Mouse (Mus musculus) right cerebral cortex, postnatal 25 days (tissue): ENCODE data around the gene Hsbp1.
"Not testable (repeated sequence)": the region's sequence is repeated elsewhere in the genome, so short reads cannot be mapped to it uniquely, and the experiment has no call there.

Source experiments
- DNase-seq: peaks from one replicate; pipeline ENCODE4 v3.0.0; 2022

Hsbp1 gene

GRCm38 (mm10) chr8:119344190-119344856 lies at the start of gene Hsbp1:
TSS of gene Hsbp1 (plus strand) at chr8:119344488.
- peak; percentile 96 for DNase-seq

DNA sequence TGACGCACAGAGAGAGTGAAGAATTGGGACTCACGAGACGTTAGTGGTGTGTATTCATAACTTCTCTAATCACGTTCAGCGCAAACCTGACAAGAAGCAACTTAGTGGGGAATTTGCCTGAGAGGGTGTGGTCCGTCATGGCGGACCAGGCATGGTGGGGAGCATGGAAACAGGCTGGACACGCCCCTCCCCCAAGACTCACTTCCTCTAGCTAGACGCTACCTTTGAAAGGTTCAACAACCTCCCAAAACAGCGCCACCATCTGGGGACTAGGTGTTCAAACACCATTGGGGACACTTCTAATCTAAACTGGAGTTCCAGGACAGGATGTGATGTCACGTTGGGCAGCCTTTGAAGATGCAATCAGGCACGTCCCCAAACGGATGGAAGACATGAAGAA lies 48.8 kb upstream of the Hsbp1 start:
- no peak for DNase-seq

- peak; percentile 20 for DNase-seq
These were observed 46.5 kb upstream of the Hsbp1 start for GRCm38 (mm10) chr8:119297752-119298151.

DNA sequence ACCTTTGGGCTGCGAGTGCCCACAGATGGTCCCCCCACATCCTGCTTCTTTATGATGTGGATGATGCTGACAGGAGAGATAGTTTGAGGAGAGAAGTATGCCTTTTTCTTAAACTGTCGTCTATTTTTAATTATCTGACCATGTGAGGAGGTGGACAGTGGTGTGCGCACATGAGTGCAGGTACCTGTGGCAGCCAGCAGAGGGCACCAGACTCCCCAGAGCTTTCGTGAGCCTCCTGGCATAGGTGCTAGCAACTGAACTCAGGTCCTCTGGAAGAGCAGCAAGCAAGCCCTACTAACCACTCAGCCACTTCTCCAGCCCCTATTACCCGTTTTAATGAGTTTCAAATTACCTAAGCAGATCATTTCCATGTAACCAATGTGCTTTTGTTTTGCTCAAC lies 44.0 kb upstream of the Hsbp1 start:
- no peak for DNase-seq

DNA sequence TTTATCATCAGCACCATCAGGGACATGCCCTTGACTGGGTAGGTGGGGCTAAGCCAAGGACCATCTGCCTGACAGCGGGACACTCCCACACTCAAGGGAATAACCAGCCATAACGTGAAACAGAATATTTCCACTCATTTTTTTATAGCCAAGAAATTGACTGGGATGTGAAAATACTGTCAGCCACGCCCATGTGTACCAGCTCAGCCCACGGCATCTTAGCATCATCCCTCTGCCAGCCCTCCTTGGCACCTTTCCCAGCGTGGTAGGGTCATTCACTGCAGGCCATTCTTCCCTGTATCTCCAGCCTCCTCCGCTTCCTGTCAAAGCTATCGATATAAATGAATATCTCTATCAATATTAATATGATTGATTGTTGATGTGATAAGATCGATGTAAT lies 40.1 kb upstream of the Hsbp1 start:
- no peak for DNase-seq

GRCm38 (mm10) chr8:119311412-119311811 lies 32.9 kb upstream of the Hsbp1 start:
- no peak for DNase-seq

GRCm38 (mm10) chr8:119323215-119323614 lies 21.1 kb upstream of the Hsbp1 start:
- no peak for DNase-seq

DNA sequence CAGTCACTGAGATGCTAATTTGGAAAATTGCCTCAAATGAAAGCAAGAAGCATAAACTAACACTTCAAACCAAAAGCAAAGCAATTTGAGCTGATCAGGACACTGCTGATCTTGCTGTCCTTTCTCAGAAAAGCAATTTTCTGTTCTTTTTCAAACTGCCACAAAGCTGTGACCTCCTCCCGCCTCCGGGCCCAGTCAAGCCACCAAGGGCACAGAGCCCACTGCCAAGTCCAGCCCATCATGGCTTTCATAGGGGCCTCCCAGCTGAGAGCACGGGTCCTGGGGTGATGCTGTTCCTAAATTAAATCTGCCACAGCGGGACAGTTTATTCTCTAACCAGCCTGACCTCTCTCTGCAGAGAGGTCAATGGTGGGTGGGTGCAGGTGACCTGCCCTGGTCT lies 4.7 kb upstream of the Hsbp1 start:
- DNase-seq = peak; percentile 15

- no peak for DNase-seq
These were observed 682 bp upstream of the Hsbp1 start for GRCm38 (mm10) chr8:119343606-119344005.

DNA sequence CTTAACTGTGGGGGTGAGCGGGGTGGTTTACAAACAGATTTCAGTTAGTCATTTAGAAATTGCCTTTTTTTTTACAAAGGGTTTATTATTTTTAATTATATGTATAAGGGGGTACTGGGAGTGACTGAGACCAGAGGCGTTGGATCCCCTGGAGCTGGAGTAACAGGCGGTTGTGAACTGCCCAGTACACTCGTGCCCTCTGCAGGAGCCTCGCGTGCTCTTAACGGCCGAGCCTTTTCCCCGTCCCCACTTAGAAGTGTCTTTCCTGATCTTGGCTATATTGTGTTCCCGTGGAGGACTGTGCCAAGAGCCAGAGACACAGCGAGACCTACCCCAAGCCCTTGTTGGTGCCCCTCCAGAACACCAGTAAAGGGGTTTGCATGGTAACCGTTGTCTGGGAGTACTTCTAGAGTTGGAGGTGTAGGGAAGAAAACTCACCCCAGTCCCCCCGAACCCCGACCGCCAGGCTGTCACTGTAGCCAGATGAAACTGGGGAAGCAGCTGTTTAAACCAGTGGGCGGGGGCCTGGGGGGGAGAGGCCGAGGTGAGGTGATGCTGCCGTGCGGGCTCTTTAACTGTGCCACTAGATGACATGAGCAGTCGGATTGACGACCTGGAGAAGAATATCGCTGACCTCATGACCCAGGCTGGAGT lies 868 bp downstream of the Hsbp1 start:
- DNase-seq = no peak

DNA sequence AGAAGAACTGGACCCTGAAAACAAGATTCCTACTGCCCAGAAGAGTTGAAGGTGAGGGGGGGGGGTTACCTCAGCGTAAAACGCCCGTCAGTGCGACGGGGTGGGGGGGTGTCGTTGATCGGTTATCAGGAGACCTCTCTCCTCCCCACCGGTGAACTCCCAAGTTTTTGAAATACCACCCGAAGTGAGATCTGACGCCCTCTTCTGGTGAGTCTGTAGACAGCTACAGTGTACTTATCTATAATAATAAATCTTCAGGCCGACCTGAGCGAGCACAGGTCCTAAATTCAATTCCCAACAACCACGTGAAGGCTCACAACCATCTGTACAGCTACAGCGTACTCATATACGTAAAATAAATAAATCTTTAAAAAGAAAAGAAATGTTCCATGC lies 1.4 kb downstream of the Hsbp1 start:
- no peak for DNase-seq

DNA sequence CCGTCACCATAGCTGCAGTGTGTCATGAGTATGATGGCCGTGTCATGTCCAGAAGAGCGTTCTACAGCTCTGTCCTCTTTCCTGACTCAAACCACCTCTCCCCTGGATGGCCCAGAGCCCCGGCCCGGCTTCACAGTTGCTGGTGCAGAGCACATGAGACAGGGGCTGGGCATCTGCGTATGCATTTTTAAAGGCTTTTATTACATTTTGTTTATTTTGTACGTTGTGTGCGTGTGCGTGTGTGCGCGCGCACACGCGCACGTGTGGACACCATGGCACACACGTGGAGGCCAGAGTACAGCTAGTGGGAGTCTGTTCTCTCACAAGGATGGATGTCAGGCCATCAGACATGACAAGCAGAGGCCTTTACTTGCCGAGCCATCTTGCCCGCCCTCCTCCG lies 7.4 kb downstream of the Hsbp1 start:
- no peak for DNase-seq

DNA sequence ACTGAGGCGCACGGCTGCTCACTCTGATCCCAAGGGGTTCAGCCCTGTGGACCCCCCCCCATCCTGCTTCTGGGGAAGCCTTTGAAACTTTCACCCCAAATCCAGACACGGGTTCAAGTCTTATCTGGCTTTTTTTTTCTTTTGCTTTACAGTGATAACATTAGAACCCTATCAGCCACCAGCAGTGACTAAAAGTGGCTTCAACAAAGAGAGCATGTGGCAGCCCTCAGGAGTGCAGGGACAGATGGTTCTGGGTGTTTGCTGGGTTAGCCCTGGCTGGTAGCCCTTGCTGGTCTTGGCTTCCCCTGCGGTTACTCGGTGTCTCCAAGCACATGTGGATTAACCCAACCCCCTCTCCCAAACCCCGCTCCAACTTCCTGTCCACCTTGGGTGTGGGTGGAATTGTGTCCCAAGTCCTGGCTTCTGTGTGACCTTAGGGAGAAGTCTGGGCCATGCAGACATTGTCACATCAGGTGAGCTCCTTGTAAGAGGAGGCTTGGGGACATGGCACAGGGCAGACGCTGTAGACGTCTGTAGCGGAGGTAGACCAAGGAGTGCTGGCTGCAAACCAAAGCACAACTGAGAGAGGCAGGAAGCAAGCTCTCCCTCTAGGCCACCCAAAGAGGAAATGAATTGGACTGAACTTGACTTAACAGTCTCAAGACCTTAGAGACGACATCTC lies 8.8 kb downstream of the Hsbp1 start:
- DNase-seq = no peak

GRCm38 (mm10) chr8:119353659-119354023 lies 9.4 kb downstream of the Hsbp1 start:
- no peak for DNase-seq

GRCm38 (mm10) chr8:119356631-119357030 lies 12.3 kb downstream of the Hsbp1 start:
- DNase-seq = not testable (repeated sequence)

GRCm38 (mm10) chr8:119358175-119358574 lies 13.9 kb downstream of the Hsbp1 start:
- no peak for DNase-seq

DNA sequence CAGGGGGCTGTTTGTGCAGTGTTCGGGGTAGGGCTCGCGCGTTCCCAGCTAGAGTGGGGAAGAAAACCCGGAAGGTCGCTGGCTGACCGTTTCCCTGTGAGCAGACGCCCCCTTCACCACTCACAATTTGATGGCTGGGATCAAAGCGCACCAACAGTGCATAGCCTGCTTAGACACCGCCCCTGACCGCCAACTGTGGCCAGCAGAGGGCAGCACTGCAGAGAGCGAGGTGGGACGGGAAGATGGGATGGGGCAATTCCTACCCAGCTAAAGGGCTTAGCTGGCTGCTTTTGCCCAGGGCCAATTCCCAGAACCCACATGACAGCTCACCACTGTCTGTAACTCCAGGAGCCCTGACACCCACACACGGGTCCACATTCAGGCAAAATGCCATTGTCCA lies 14.5 kb downstream of the Hsbp1 start:
- DNase-seq = no peak

GRCm38 (mm10) chr8:119360686-119361295 lies 16.5 kb downstream of the Hsbp1 start:
- DNase-seq = no peak

DNA sequence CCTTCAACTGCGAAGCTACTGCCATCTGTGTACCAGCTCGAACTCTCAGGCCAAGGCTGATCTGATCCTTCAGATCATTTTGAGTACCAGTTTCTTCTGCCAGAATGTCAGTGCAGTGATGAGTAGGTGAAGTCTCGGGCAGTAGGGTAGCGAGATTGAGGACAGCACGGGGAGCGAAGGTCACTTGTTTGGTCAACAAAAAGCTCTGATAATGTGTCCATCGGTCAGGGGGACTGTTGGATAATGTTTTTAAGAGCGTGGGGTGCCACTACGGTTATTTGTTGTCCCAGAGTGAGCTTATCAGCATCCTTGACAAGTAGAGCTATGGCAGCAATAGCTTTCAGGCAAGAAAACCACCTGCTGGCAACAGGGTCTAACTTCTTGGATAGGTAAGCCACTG lies 30.4 kb downstream of the Hsbp1 start:
- not testable (repeated sequence) for DNase-seq

DNA sequence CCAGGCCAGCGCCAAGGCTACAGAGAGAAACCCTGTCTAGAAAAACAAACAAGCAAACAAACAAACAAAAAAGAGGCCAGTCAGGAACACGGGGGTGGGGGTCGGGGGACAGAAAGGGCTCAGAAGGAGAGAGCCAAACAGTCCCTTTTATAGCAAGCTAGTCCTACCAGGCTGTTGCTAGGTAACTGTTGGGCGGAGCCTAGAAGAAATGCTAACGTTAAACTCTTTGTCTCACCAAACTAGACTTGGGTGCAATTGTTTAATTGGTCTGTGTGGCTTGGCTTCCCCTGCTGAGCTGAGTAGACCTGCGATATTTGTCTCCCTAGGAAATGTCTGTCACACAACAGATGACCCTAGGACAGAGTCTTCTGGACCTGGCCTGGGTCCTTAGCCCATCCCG lies 34.2 kb downstream of the Hsbp1 start:
- DNase-seq = no peak

- DNase-seq = no peak
These were observed 36.3 kb downstream of the Hsbp1 start for GRCm38 (mm10) chr8:119380619-119381018.

DNA sequence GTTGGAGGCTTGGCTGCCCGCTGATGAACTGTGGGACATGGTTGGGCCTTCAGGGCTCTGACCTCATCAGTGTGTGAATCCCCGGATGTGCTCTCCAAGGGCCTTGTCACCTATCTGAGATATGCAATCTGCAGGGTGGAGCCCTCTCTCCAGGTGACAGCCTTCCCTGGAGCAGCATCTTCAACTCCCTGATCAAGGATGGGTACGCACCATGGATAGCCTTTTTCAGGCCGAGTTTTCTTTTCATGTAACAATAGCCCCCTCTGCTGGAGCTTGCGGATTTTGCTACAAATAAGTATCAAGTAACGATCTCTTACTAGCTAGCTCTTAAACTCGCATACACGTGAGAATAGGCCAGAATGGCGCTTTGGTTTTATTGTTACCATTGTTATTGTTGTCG lies 40.2 kb downstream of the Hsbp1 start:
- peak; percentile 48 for DNase-seq

DNA sequence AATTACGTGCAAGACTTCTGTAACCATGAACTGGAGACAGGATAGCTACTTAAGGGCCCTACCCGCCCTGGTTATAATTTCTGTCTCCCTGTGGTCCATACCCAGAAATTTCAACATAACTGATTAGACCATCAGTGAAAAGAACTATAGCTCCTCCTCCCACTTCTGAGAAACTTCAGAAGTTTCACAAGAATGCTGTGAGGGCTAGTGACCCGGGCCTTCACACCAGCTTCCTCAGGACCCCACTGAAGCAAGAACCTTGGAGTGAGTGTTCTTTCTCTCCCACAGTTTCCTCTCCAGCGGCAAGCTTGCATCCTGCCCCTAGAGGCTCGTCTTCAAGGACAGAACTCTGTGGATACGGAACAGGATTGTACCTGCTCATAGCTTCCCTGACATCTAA lies 41.6 kb downstream of the Hsbp1 start:
- no peak for DNase-seq

- no peak for DNase-seq
These were observed 42.7 kb downstream of the Hsbp1 start for GRCm38 (mm10) chr8:119386988-119387387.
